Mouse (Mus musculus) lung, adult 10 weeks (tissue): ENCODE results near the gene Olfr135. TPM values are rescaled to one million over a fixed set of nuclear protein-coding genes. Genes with fewer than 3 reads are reported as not detected.

ENCODE experiments used
- polyA plus RNA-seq: library from polyadenylated mRNA; stranded (reverse); fragments of 350-450 nt; fragmentation: Illumina TruSeq; extraction: RNeasy Lipid Tissue Mini Kit (QIAGEN cat#74804); gene quantifications from one replicate; pipeline ENCODE4 v1.2.3, GENCODE M21; 2014; ENCODE audit warnings: low read depth, low replicate concordance; ENCODE audit not compliant: insufficient read depth

Olfr135 gene
- polyA plus RNA-seq, result not detected

DNA sequence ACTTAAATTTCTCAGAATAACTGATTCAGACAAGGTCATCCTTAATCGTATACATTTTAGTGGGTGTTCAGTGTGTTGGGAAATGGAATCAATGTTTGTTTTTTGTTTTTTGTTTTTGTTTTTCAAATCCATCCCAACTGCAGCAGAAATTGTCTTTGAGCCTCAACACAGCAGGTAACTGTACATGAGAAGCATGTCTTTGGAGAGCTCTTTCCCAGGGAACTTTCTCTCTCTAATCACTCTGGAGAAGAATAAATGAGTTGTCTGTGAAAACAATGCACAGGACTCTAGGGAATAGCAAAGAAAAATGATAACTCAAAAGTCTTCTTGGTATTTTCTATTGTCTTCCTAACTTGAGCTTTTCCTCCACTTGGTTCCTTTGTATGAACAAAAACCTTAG, at the start of gene Olfr135:
TSS of gene Olfr135 (plus strand) at position 301 of the 400 bp plus-strand sequence.

DNA sequence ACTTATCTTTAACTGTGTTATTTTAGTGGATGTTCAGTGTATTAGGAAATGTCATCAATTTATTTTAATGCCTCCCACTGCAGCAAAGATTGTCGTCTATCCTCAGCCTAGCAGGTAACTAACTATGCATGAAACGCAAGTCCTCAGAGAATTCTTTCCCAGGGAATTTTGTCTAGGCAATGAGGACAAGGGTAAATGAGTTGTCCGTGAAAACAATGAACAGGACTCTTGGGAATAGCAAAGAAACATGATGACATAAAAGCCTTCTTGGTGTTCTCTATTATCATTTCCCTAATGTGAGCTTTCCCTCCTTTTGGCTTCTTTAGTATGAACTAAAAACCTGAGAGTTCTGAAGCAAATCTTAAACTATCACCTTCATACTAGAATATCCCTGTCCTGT, 33.0 kb upstream of the Olfr135 start, which contains the start of gene Olfr134:
TSS of gene Olfr134 (plus strand) at position 301 of the 400 bp plus-strand sequence.

Other genes with a start within 250 kb of the Olfr135 start
- not detected for gene Olfr129, start 144.3 kb upstream of the Olfr135 start, polyA plus RNA-seq
- not detected for gene Olfr130, start 140.4 kb upstream of the Olfr135 start, polyA plus RNA-seq
- gene Olfr131, start 115.6 kb upstream of the Olfr135 start, polyA plus RNA-seq, result not detected
- not detected for gene Olfr132, start 69.8 kb upstream of the Olfr135 start, polyA plus RNA-seq
- gene Olfr133, start 59.1 kb upstream of the Olfr135 start, polyA plus RNA-seq, result not detected
- gene Olfr134, start 32.9 kb upstream of the Olfr135 start, polyA plus RNA-seq, result not detected
- not detected for gene Olfr138, start 56.7 kb downstream of the Olfr135 start, polyA plus RNA-seq
- not detected for gene Olfr137, start 103.2 kb downstream of the Olfr135 start, polyA plus RNA-seq
- gene Olfr136, start 125.5 kb downstream of the Olfr135 start, polyA plus RNA-seq, result not detected
- gene Esp36, start 215.8 kb downstream of the Olfr135 start, polyA plus RNA-seq, result not detected